Mouse (Mus musculus): ENCODE data around the gene Cfap73. TPM values are rescaled to one million over a fixed set of nuclear protein-coding genes. Genes with fewer than 3 reads are reported as not detected.

Cfap73 gene
- total and polyA plus RNA-seq, 2 experiments, result not detected

GRCm38 (mm10) chr5:120584968-120585367 lies 49.1 kb downstream of the Cfap73 start:
- 67% methylated on average over 15 of the region's 15 CpGs for WGBS
- no peak for DNase-seq (ENCODE audit: extremely low read depth, low read depth, low spot score)
- no peak overlapping the region for H3K27ac ChIP-seq (replicated peaks; ENCODE audit: insufficient read depth, low read depth, low read length)
- H3K36me3 ChIP-seq (ENCODE audit: control insufficient read depth, insufficient read depth, low read length), result peaks cover 21% of the 10 kb centered on the region
- TF ChIP-seq CTCF (IDR thresholded peaks at IDR 0.05; ENCODE audit: low read depth, low read length), result no peak
- TF ChIP-seq POLR2A (IDR thresholded peaks at IDR 0.05; ENCODE audit: extremely low read depth, insufficient read depth, low read length), result no peak
- H3K4me1 ChIP-seq (ENCODE audit: control insufficient read depth, insufficient read depth, low read length), result peaks cover 17% of the 10 kb centered on the region
- H3K79me2 ChIP-seq (ENCODE audit: control insufficient read depth, insufficient read depth, low read length), result peaks cover 16% of the 10 kb centered on the region
- H3K4me3 ChIP-seq (ENCODE audit: insufficient read depth, low read depth, low read length), result no peak overlapping the region
- no peak overlapping the region for H3K9ac ChIP-seq (ENCODE audit: low read depth, low read length)
- H3K27me3 ChIP-seq (ENCODE audit: control insufficient read depth, insufficient read depth, low read length), result no peaks in the 10 kb centered on the region

- H3K27me3 ChIP-seq (ENCODE audit: control insufficient read depth, insufficient read depth, low read length), result no peaks in the 10 kb centered on the region
- no peak overlapping the region for H3K4me3 ChIP-seq (ENCODE audit: insufficient read depth, low read depth, low read length)
- H3K36me3 ChIP-seq (ENCODE audit: control insufficient read depth, insufficient read depth, low read length), result peaks cover 21% of the 10 kb centered on the region
- DNase-seq (ENCODE audit: extremely low read depth, low read depth, low spot score), result no peak
- H3K4me1 ChIP-seq (ENCODE audit: control insufficient read depth, insufficient read depth, low read length), result peaks cover 27% of the 10 kb centered on the region
- H3K9ac ChIP-seq (ENCODE audit: low read depth, low read length), result no peak overlapping the region
- 95% methylated on average over 4 of the region's 4 CpGs for WGBS
- TF ChIP-seq CTCF (IDR thresholded peaks at IDR 0.05; ENCODE audit: low read depth, low read length) (no peak), POLR2A (IDR thresholded peaks at IDR 0.05; ENCODE audit: extremely low read depth, insufficient read depth, low read length) (no peak)
- H3K27ac ChIP-seq (replicated peaks; ENCODE audit: insufficient read depth, low read depth, low read length), result no peak overlapping the region
- H3K79me2 ChIP-seq (ENCODE audit: control insufficient read depth, insufficient read depth, low read length), result peaks cover 23% of the 10 kb centered on the region
Observed at GRCm38 (mm10) chr5:120583511-120583910, 50.5 kb downstream of the Cfap73 start.

GRCm38 (mm10) chr5:120582002-120582401 lies 52.0 kb downstream of the Cfap73 start:
- no peak overlapping the region for H3K27ac ChIP-seq (replicated peaks; ENCODE audit: insufficient read depth, low read depth, low read length)
- H3K4me3 ChIP-seq (ENCODE audit: insufficient read depth, low read depth, low read length), result no peak overlapping the region
- peaks cover 29% of the 10 kb centered on the region for H3K79me2 ChIP-seq (ENCODE audit: control insufficient read depth, insufficient read depth, low read length)
- TF ChIP-seq POLR2A (IDR thresholded peaks at IDR 0.05; ENCODE audit: extremely low read depth, insufficient read depth, low read length) (no peak), CTCF (IDR thresholded peaks at IDR 0.05; ENCODE audit: low read depth, low read length) (no peak)
- 82% methylated on average over 9 of the region's 9 CpGs for WGBS
- no peak overlapping the region for H3K9ac ChIP-seq (ENCODE audit: low read depth, low read length)
- peaks cover 27% of the 10 kb centered on the region for H3K4me1 ChIP-seq (ENCODE audit: control insufficient read depth, insufficient read depth, low read length)
- peaks cover 21% of the 10 kb centered on the region for H3K36me3 ChIP-seq (ENCODE audit: control insufficient read depth, insufficient read depth, low read length)
- H3K27me3 ChIP-seq (ENCODE audit: control insufficient read depth, insufficient read depth, low read length), result no peaks in the 10 kb centered on the region
- DNase-seq (ENCODE audit: extremely low read depth, low read depth, low spot score), result no peak

- peaks cover 20% of the 10 kb centered on the region for H3K36me3 ChIP-seq (ENCODE audit: control insufficient read depth, insufficient read depth, low read length)
- 89% methylated on average over 26 of the region's 26 CpGs for WGBS
- DNase-seq (ENCODE audit: extremely low read depth, low read depth, low spot score), result no peak
Observed at GRCm38 (mm10) chr5:120579898-120580626, 54.0 kb downstream of the Cfap73 start.

GRCm38 (mm10) chr5:120579211-120579897 lies 54.7 kb downstream of the Cfap73 start:
- Histone ChIP-seq H3K27me3 (ENCODE audit: control insufficient read depth, insufficient read depth, low read length) (no peaks in the 10 kb centered on the region), H3K4me3 (ENCODE audit: insufficient read depth, low read depth, low read length) (no peak overlapping the region), H3K27ac (replicated peaks; ENCODE audit: insufficient read depth, low read depth, low read length) (peak overlapping the region; percentile 55), H3K4me1 (ENCODE audit: control insufficient read depth, insufficient read depth, low read length) (peaks cover 24% of the 10 kb centered on the region), H3K79me2 (ENCODE audit: control insufficient read depth, insufficient read depth, low read length) (peaks cover 34% of the 10 kb centered on the region), H3K36me3 (ENCODE audit: control insufficient read depth, insufficient read depth, low read length) (peaks cover 14% of the 10 kb centered on the region), H3K9ac (ENCODE audit: low read depth, low read length) (peak overlapping the region; percentile 30; the same call in 1 of the 2 replicates)
- peak; percentile 65 for DNase-seq (ENCODE audit: extremely low read depth, low read depth, low spot score)
- 31% methylated on average over 26 of the region's 26 CpGs for WGBS
- TF ChIP-seq CTCF (IDR thresholded peaks at IDR 0.05; ENCODE audit: low read depth, low read length) (no peak), POLR2A (IDR thresholded peaks at IDR 0.05; ENCODE audit: extremely low read depth, insufficient read depth, low read length) (no peak)

More at GRCm38 (mm10) chr5:120579898-120580626, 54.0 kb downstream of the Cfap73 start:
- Histone ChIP-seq H3K27ac (replicated peaks; ENCODE audit: insufficient read depth, low read depth, low read length) (no peak overlapping the region), H3K9ac (ENCODE audit: low read depth, low read length) (peak overlapping the region; percentile 30; the same call in 1 of the 2 replicates), H3K4me3 (ENCODE audit: insufficient read depth, low read depth, low read length) (no peak overlapping the region), H3K79me2 (ENCODE audit: control insufficient read depth, insufficient read depth, low read length) (peaks cover 34% of the 10 kb centered on the region), H3K4me1 (ENCODE audit: control insufficient read depth, insufficient read depth, low read length) (peaks cover 24% of the 10 kb centered on the region), H3K27me3 (ENCODE audit: control insufficient read depth, insufficient read depth, low read length) (no peaks in the 10 kb centered on the region)
- TF ChIP-seq POLR2A (IDR thresholded peaks at IDR 0.05; ENCODE audit: extremely low read depth, insufficient read depth, low read length), result no peak
- TF ChIP-seq CTCF (IDR thresholded peaks at IDR 0.05; ENCODE audit: low read depth, low read length), result no peak
